Comparison of ENCODE assay signal across 20 mouse cellular contexts in genomic region chr4:140513797-140514196, GRCm38 (mm10).
DNase-seq lines count a peak whose midpoint lies in the region; ATAC-seq lines count a peak whose summit lies in the region.
"Had no signal": no experiment of that assay in that cellular context is flagged by ENCODE, and none has a peak within 500 bp of the region (broad histone marks: within the 10 kb centered on the region; RNA-seq: fewer than 3 reads in every experiment).

No protein-coding gene starts in this region.

- H3K9me3 ChIP-seq in heart, embryonic 10.5 days, result no peaks in the 10 kb centered on the region
- H3K9me3 ChIP-seq in hindbrain, embryonic 12.5 days (replicated peaks), result no peaks in the 10 kb centered on the region
- no peaks in the 10 kb centered on the region for H3K9me3 ChIP-seq in hindbrain, embryonic 14.5 days (ENCODE audit: control insufficient read depth, low read length)
- H3K9me3 ChIP-seq in intestine, embryonic 15.5 days, result no peaks in the 10 kb centered on the region
- H3K9me3 ChIP-seq: embryonic facial prominence, embryonic 13.5 days; midbrain, embryonic 12.5 days had no signal

- H3K27ac ChIP-seq in heart, embryonic 10.5 days, result no peak overlapping the region
- no peak overlapping the region for H3K27ac ChIP-seq in hindbrain, embryonic 12.5 days
- no peak overlapping the region for H3K27ac ChIP-seq in hindbrain, embryonic 14.5 days
- no peak overlapping the region for H3K27ac ChIP-seq in intestine, embryonic 15.5 days
- H3K27ac ChIP-seq: embryonic facial prominence, embryonic 13.5 days; macrophage; midbrain, embryonic 12.5 days had no signal

- H3K4me1 ChIP-seq in heart, embryonic 10.5 days, result peaks cover 19% of the 10 kb centered on the region; the same call in 1 of the 2 replicates
- H3K4me1 ChIP-seq in hindbrain, embryonic 12.5 days, result peaks cover 4% of the 10 kb centered on the region; the same call in 1 of the 2 replicates
- H3K4me1 ChIP-seq in hindbrain, embryonic 14.5 days (replicated peaks; ENCODE audit: control insufficient read depth, insufficient read depth, low read length), result no peaks in the 10 kb centered on the region
- H3K4me1 ChIP-seq in intestine, embryonic 15.5 days (replicated peaks), result 0 out of 2 replicates have a peak, but pooled peaks cover 2% of the 10 kb centered on the region
- H3K4me1 ChIP-seq: embryonic facial prominence, embryonic 13.5 days; midbrain, embryonic 12.5 days had no signal

- no peak overlapping the region for H3K4me3 ChIP-seq in heart, embryonic 10.5 days
- H3K4me3 ChIP-seq in hindbrain, embryonic 12.5 days, result no peak overlapping the region
- no peak overlapping the region for H3K4me3 ChIP-seq in hindbrain, embryonic 14.5 days (replicated peaks; ENCODE audit: low read length)
- H3K4me3 ChIP-seq in intestine, embryonic 15.5 days (replicated peaks), result no peak overlapping the region
- H3K4me3 ChIP-seq: embryonic facial prominence, embryonic 13.5 days; midbrain, embryonic 12.5 days had no signal

- DNase-seq in heart, embryonic 10.5 days (ENCODE audit: low spot score), result peak; percentile 81
- no peak for DNase-seq in heart, adult 8-10 months (ENCODE audit: low spot score)
- DNase-seq in hindbrain, embryonic 14.5 days (ENCODE audit: low spot score), result no peak
- peak; percentile 13 for DNase-seq in 3T3-L1 (ENCODE audit: low read depth, low spot score)
- no peak for DNase-seq in gastrocnemius, adult 8-10 months (ENCODE audit: low spot score in 2 of 2)
- no peak for DNase-seq in spleen, postnatal 4 days (ENCODE audit: low spot score in 2 of 2)
- DNase-seq: adrenal gland, postnatal 36 days; cerebellum, adult 8-10 months; gastrocnemius, postnatal 36 days; kidney, adult 11 months; kidney, postnatal 36 days; layer of hippocampus, adult 9-11 months; lung, embryonic 14.5 days had no signal

- WGBS in heart, embryonic 10.5 days, result 59% methylated on average over 4 of the region's 4 CpGs
- WGBS in hindbrain, embryonic 12.5 days, result 83% methylated on average over 4 of the region's 4 CpGs
- WGBS in hindbrain, embryonic 14.5 days, result 87% methylated on average over 4 of the region's 4 CpGs
- WGBS in intestine, embryonic 15.5 days, result 47% methylated on average over 4 of the region's 4 CpGs

- H3K4me2 ChIP-seq in hindbrain, embryonic 12.5 days (replicated peaks), result no peak overlapping the region
- H3K4me2 ChIP-seq in hindbrain, embryonic 14.5 days (replicated peaks), result no peak overlapping the region
- H3K4me2 ChIP-seq in intestine, embryonic 15.5 days (replicated peaks), result no peak overlapping the region
- H3K4me2 ChIP-seq: embryonic facial prominence, embryonic 13.5 days; lung, embryonic 14.5 days; midbrain, embryonic 12.5 days had no signal

- H3K9ac ChIP-seq in hindbrain, embryonic 12.5 days, result no peak overlapping the region
- H3K9ac ChIP-seq in hindbrain, embryonic 14.5 days, result no peak overlapping the region
- H3K9ac ChIP-seq in intestine, embryonic 15.5 days, result no peak overlapping the region
- H3K9ac ChIP-seq: embryonic facial prominence, embryonic 13.5 days; lung, embryonic 14.5 days; midbrain, embryonic 12.5 days had no signal

- H3K27me3 ChIP-seq in heart, embryonic 10.5 days (ENCODE audit: insufficient read depth, poor library complexity, severe bottlenecking), result no peaks in the 10 kb centered on the region
- no peaks in the 10 kb centered on the region for H3K27me3 ChIP-seq in hindbrain, embryonic 12.5 days
- no peaks in the 10 kb centered on the region for H3K27me3 ChIP-seq in hindbrain, embryonic 14.5 days (ENCODE audit: control insufficient read depth, insufficient read depth, low read length)
- no peaks in the 10 kb centered on the region for H3K27me3 ChIP-seq in intestine, embryonic 15.5 days (replicated peaks)
- H3K27me3 ChIP-seq: embryonic facial prominence, embryonic 13.5 days; midbrain, embryonic 12.5 days; Patski had no signal

- H3K36me3 ChIP-seq in heart, embryonic 10.5 days, result peaks cover 29% of the 10 kb centered on the region
- H3K36me3 ChIP-seq in hindbrain, embryonic 12.5 days, result peaks cover 47% of the 10 kb centered on the region
- peaks cover 52% of the 10 kb centered on the region for H3K36me3 ChIP-seq in hindbrain, embryonic 14.5 days (replicated peaks; ENCODE audit: control insufficient read depth, insufficient read depth)
- peaks cover 25% of the 10 kb centered on the region for H3K36me3 ChIP-seq in intestine, embryonic 15.5 days

- peak; percentile 60; the same call in 1 of the 2 replicates for ATAC-seq in hindbrain, embryonic 12.5 days (ENCODE audit: low FRiP score)
- no peak for ATAC-seq in hindbrain, embryonic 14.5 days (ENCODE audit: low FRiP score)
- peak; percentile 58 for ATAC-seq in intestine, embryonic 15.5 days
- ATAC-seq: activated CD4-positive, CD25-positive, alpha-beta regulatory T cell, adult 4 months; Patski had no signal

Comparison
In these comparisons a context has a peak if more than half of its experiments do, and no peak if none do; other contexts are left out.
1. DNase-seq: peak in heart, embryonic 10.5 days (single experiment) and 3T3-L1 (single experiment); none in heart, adult 8-10 months (single experiment), hindbrain, embryonic 14.5 days (single experiment), gastrocnemius, adult 8-10 months (0 of 2) and spleen, postnatal 4 days (0 of 2).